Mouse (Mus musculus) limb, embryonic 11.5 days (tissue): Measurements from ENCODE around the gene Gadd45gip1. TPM values are rescaled to one million over a fixed set of nuclear protein-coding genes. Genes with fewer than 3 reads are reported as not detected.

Experiments used
- ATAC-seq: fragments of 200-750 bp; cut with Nextera tagmentation; 2 replicates; pipeline ENCODE4 v1.8.0; 2017; ENCODE audit warnings: low read depth; ENCODE audit not compliant: insufficient number of reproducible peaks, low FRiP score, low TSS enrichment
- DNase-seq: peaks from one replicate; pipeline ENCODE4 v3.0.0-alpha.2; 2015; ENCODE audit warnings: low spot score
- H3K27ac ChIP-seq: fragments of 300-500 bp; sonication (generic); replicated peaks from 2 replicates; pipeline ENCODE4 v1.5.1; 2014; ENCODE audit warnings: low read depth, mild to moderate bottlenecking, low read length
- H3K27me3 ChIP-seq: fragments of 300-500 bp; sonication (generic); 2 replicates; pipeline ENCODE4 v1.6.1; 2014; ENCODE audit warnings: mild to moderate bottlenecking, low read length, mixed read lengths; ENCODE audit not compliant: control insufficient read depth, insufficient read depth
- H3K36me3 ChIP-seq: fragments of 300-500 bp; sonication (generic); 2 replicates; pipeline ENCODE4 v1.6.1; 2014; ENCODE audit warnings: mild to moderate bottlenecking, low read length, moderate library complexity, mixed read lengths; ENCODE audit not compliant: control insufficient read depth, insufficient read depth
- H3K4me1 ChIP-seq: fragments of 300-500 bp; sonication (generic); 2 replicates; pipeline ENCODE4 v1.6.1; 2014; ENCODE audit warnings: low read length, mixed read lengths; ENCODE audit not compliant: control insufficient read depth, insufficient read depth
- H3K4me2 ChIP-seq: fragments of 300-500 bp; sonication (generic); 2 replicates; pipeline ENCODE4 v1.6.1; 2014; ENCODE audit warnings: low read depth, mild to moderate bottlenecking, moderate library complexity; ENCODE audit not compliant: severe bottlenecking
- H3K4me3 ChIP-seq: fragments of 300-500 bp; sonication (generic); 2 replicates; pipeline ENCODE4 v1.5.1; 2014; ENCODE audit warnings: low read depth, low read length
- H3K9ac ChIP-seq: fragments of 300-500 bp; sonication (generic); 2 replicates; pipeline ENCODE4 v1.6.1; 2014; ENCODE audit warnings: mild to moderate bottlenecking, low read length
- H3K9me3 ChIP-seq: fragments of 300-500 bp; sonication (generic); 2 replicates; pipeline ENCODE4 v1.6.1; 2016; ENCODE audit warnings: low read length; ENCODE audit not compliant: control insufficient read depth
- WGBS: fragments of 180-500 bp; shearing (Covaris S2); extraction: QIAGEN DNeasy Blood & Tissue Kit; methylation state at CpG from one replicate; pipeline ENCODE4 v1.1.7; 2014; 5-methylcytosine and 5-hydroxymethylcytosine counted together
- polyA plus RNA-seq: library from polyadenylated mRNA; unstranded; fragments of >200 nt; fragmentation: Nextera tagmentation; extraction: Ambion mirVana; gene quantifications from 2 replicates; pipeline ENCODE4 v1.2.1, GENCODE M21; 2014

Gadd45gip1 gene
- 45.0 and 46.7 TPM in 2 replicates for polyA plus RNA-seq

DNA sequence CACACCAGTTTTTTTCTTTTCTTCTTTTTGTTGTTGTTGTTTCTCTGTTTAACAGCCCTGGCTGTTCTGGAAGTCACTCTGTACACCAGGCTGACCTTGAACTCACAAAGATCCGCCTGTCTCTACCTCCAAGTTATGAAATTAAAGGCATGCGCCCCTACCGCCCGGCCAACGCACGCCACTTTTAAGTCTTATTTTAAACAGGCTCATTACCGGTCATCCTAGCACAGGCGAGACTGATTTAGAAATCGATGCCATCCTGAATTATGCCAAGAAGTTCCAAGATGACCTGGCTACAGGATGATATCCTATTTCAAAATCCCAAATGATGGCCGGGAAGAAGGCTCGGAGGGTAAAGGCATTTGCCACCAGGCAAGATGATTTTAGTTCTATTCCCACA, at the start of gene Gadd45gip1:
TSS of gene Gadd45gip1 (plus strand) at position 33 of the 400 bp plus-strand sequence.
- Histone ChIP-seq H3K27me3 (no peaks in the 10 kb centered on the region), H3K4me3 (peak within 1 kb of the TSS; percentile 98), H3K9me3 (no peaks in the 10 kb centered on the region), H3K9ac (peak within 1 kb of the TSS; percentile 97), H3K4me1 (peaks cover 9% of the 10 kb centered on the region; the same call in 1 of the 2 replicates), H3K4me2 (peak within 1 kb of the TSS; percentile 55), H3K27ac (peak within 1 kb of the TSS; percentile 93), H3K36me3 (peaks cover 18% of the 10 kb centered on the region; the same call in 1 of the 2 replicates)
- DNase-seq: no peak
- ATAC-seq: no peak
- WGBS: 78% methylated on average over 11 of the region's 11 CpGs

DNA sequence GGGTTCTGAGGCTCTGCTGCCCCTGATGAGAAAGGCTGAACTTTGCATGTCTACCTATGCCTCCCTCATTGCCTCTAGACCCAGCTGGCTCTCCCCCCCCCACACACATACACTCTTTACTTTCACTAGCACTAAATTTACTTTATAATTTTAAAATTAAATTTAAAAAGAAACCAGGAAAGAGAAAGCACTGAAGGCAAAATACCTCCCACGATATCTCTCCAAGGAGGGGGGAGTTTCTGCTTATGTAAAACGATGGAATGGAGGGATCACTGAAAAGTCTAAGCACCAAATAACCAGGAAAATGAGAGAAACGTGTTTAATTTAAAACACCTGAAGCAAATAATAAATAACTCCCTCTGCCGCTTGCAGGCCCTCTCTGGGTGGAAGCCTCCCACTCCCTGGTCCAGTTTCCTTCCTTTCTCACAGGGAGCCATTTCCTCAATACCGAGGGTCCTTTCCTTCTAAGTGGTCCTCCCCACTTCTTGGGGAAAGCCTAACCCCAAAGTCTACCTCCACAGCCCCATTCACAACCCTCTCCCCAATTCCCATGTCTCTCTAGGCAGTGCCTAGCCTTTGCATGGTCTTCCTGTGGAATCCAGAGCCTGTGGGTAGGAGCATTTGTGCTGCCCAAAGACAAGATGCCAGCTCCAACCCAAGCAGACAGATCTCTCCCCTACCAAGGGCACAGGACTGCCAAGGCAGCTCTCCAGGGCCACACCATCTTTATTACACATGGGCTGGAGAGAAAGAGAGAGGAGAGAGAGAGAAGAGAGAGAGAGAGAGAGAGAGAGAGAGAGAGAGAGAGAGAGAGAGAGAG, 49.4 kb upstream of the Gadd45gip1 start:
- Histone ChIP-seq H3K36me3 (no peaks in the 10 kb centered on the region), H3K27me3 (peaks cover 87% of the 10 kb centered on the region), H3K4me3 (no peak overlapping the region), H3K4me2 (0 out of 2 replicates have a peak overlapping the region, but pooled peaks have one; percentile 16), H3K9ac (no peak overlapping the region), H3K9me3 (no peaks in the 10 kb centered on the region), H3K27ac (no peak overlapping the region), H3K4me1 (peaks cover 40% of the 10 kb centered on the region)
- DNase-seq (no peak), ATAC-seq (no peak)
- WGBS: 2% methylated on average over 5 of the region's 5 CpGs

DNA sequence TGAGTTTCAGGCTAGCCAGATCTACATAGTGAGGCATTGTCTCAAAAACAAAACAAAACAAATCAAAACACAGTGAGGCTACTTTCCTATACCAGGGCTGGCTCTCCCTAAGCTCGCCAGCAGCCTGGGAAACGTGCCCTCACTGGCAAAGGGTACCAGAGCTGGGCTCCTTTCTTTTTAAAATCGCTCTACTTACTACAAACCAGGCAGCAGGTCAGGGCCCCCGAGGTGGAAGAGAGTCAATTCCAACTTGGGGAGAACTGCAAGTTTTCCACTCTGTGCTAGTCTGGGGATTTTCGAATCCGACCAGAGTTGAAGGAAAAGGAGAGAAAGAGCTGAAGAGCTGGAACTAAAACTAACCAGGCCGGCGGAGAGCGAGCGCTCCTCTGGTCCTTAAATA, 48.6 kb upstream of the Gadd45gip1 start:
- no peak overlapping the region for H3K27ac ChIP-seq
- H3K4me3 ChIP-seq: no peak overlapping the region
- DNase-seq (peak; percentile 61), ATAC-seq (no peak)
- peaks cover 89% of the 10 kb centered on the region for H3K27me3 ChIP-seq
- H3K4me1 ChIP-seq: peaks cover 40% of the 10 kb centered on the region
- H3K36me3 ChIP-seq: no peaks in the 10 kb centered on the region
- H3K9me3 ChIP-seq: no peaks in the 10 kb centered on the region
- H3K4me2 ChIP-seq: no peak overlapping the region
- H3K9ac ChIP-seq: no peak overlapping the region
- WGBS: 2% methylated on average over 10 of the region's 10 CpGs

DNA sequence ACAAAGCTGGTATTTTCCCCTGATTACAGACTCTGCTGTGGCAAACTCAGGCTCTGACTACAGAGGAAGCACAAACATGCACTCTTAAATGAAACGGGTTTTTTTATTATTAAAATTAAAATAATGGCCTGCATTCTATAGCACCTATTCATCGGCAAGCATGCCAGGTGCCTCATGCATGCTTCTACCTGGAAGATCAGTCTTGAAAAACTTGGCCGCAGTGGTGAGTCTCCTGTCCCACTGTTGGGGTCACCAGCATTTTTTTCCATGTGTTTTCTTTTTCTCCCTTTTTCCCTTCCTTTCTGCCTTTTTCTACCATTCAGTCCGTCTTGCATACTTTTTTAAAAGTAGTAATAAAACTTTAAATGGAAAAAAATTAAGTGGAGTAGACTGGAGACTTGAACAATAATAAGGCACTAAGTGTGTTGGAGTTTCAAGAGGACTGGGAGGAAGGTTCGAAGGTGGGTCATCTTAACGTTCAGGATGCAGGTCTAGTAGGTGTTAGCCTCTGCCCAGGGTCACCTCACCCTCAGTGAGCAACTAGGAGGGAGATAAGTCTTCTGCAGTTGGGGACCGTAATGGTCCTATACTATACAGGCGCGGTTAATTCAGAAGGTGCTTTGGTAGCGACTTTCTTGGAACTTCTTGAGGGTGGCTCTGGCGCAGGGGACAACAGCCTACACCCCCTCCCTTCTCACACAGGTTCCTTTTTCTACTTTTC, 48.0 kb upstream of the Gadd45gip1 start:
- peaks cover 89% of the 10 kb centered on the region for H3K27me3 ChIP-seq
- H3K9ac ChIP-seq: no peak overlapping the region
- no peak overlapping the region for H3K4me2 ChIP-seq
- no peaks in the 10 kb centered on the region for H3K36me3 ChIP-seq
- no peaks in the 10 kb centered on the region for H3K9me3 ChIP-seq
- no peak overlapping the region for H3K4me3 ChIP-seq
- DNase-seq: no peak
- H3K4me1 ChIP-seq: peaks cover 40% of the 10 kb centered on the region
- H3K27ac ChIP-seq: no peak overlapping the region
- 2% methylated on average over 11 of the region's 11 CpGs for WGBS
- ATAC-seq: no peak

DNA sequence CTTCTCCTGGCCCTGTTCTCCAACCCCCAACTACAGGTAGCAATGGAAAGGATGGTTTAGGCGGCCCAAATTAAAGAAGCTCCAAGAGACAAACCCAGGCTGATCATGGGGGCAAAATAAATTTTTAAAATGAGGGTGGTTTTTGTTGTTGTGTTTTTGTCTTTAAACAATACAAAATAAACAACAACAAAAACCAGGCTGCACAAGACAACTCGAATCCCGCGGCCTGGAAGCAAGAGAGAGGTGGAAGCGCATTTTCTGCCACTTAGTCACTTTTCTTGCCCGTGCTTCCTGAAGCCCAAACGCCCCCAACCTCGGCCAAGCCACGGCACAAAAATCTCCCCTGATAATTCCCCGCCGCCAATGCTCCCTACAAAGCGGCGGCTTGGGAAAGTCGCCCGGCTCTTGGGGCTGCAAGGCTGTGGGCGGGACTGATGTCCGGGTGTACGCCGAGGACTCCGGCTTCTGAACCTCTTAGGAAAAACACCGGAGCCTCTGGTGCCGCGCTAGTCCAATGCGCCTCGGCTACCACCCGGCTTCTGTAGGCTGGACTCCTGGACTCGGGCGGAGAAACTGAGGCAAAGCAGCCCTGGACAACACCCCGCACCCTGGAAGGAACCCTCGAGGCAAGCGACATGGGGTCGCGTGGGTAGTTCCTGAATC, 47.3 kb upstream of the Gadd45gip1 start:
- H3K4me2 ChIP-seq: peak overlapping the region; percentile 10; the same call in 1 of the 2 replicates
- H3K27ac ChIP-seq: no peak overlapping the region
- ATAC-seq (no peak), DNase-seq (peak; percentile 56)
- under 1% methylated on average over 33 of the region's 33 CpGs for WGBS
- no peaks in the 10 kb centered on the region for H3K9me3 ChIP-seq
- peaks cover 42% of the 10 kb centered on the region for H3K4me1 ChIP-seq
- H3K9ac ChIP-seq: 0 out of 2 replicates have a peak overlapping the region, but pooled peaks have one; percentile 13
- H3K4me3 ChIP-seq: no peak overlapping the region
- peaks cover 89% of the 10 kb centered on the region for H3K27me3 ChIP-seq
- H3K36me3 ChIP-seq: no peaks in the 10 kb centered on the region

DNA sequence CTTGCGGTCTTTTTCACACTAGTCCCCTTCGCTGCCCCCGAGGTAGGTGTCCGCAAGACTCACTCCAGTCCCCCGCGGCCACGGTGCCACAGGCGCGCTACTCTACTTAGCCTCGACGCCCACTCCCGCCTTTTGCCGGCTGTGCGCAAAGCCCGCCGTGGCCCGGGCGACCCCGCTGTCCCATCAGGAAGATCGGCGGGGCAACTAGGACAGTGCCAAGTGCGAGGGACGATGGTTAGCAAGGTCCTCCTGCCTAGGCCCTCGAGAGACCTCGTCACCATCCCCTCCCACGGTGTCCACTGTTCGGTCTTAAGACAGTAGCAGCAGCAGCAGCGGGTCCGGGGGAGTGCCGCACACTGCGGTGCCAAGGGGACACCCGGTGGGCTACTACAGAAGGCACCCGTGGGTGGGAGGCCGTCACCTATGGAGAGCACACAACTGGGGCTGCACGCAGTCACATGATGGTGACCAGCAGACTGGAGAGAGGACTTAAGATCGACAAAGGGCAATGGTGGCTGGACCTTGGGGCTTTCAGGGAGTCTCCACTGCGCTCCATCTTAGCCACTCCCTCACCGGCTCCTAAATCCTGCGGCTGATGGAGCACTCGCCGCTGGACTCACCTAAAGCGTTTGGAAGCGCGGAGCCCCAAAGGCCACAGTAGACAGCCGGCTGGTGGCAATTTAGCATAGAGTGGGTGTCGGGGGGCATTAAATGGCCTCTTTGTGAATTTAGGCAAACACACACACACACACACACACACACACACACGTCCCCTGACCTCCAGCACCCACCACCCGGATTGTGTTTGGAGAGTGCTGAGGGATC, 46.4 kb upstream of the Gadd45gip1 start:
- Histone ChIP-seq H3K9ac (no peak overlapping the region), H3K27ac (no peak overlapping the region), H3K4me3 (0 out of 2 replicates have a peak overlapping the region, but pooled peaks have one; percentile 5), H3K27me3 (peaks cover 89% of the 10 kb centered on the region), H3K4me1 (peaks cover 39% of the 10 kb centered on the region), H3K9me3 (no peaks in the 10 kb centered on the region), H3K36me3 (no peaks in the 10 kb centered on the region), H3K4me2 (no peak overlapping the region)
- under 1% methylated on average over 48 of the region's 48 CpGs for WGBS
- no peak; the same call in 1 of the 2 replicates for ATAC-seq
- peak; percentile 70 for DNase-seq

DNA sequence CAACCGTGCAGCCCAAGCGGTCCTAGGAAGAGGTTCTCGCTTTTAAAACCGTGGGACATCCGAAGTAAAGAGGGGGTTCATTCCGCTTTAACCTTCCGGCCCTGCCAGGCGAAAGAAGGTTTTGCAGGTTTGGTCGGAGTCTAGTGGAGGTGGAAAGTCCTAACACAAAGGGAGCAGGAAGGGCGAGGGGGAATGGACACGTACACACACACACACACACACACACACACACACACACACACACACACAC, 45.9 kb upstream of the Gadd45gip1 start:
- Histone ChIP-seq H3K27me3 (peaks cover 90% of the 10 kb centered on the region), H3K4me3 (no peak overlapping the region), H3K4me2 (no peak overlapping the region), H3K9me3 (no peaks in the 10 kb centered on the region), H3K4me1 (peaks cover 38% of the 10 kb centered on the region), H3K36me3 (no peaks in the 10 kb centered on the region), H3K27ac (no peak overlapping the region), H3K9ac (no peak overlapping the region)
- WGBS: under 1% methylated on average over 11 of the region's 11 CpGs
- DNase-seq (no peak), ATAC-seq (no peak)
